Mouse (Mus musculus): ENCODE data around the gene Asb11. TPM values are rescaled to one million over a fixed set of nuclear protein-coding genes. Genes with fewer than 3 reads are reported as not detected.

Gene Asb11
- polyA plus RNA-seq, 1 experiment from 2014 or later = 1.4 TPM

GRCm38 (mm10) chrX:164408301-164408927 lies 28.4 kb upstream of the Asb11 start:
- H3K36me3 ChIP-seq (ENCODE audit: control insufficient read depth, insufficient read depth, low read length) = no peaks in the 10 kb centered on the region
- WGBS = 70% methylated on average over 3 of the region's 3 CpGs
- no peaks in the 10 kb centered on the region for H3K4me1 ChIP-seq (replicated peaks; ENCODE audit: control insufficient read depth, insufficient read depth)
- H3K27me3 ChIP-seq (ENCODE audit: control insufficient read depth, insufficient read depth, low read length) = no peaks in the 10 kb centered on the region
- no peak for DNase-seq (ENCODE audit: low spot score)
- TF ChIP-seq EP300 (optimal IDR thresholded peaks at IDR 0.05) = no peak
- no peak for TF ChIP-seq CTCF (IDR thresholded peaks at IDR 0.05; ENCODE audit: low read depth)
- no peak overlapping the region for H3K9ac ChIP-seq (ENCODE audit: low read length)
- ATAC-seq (ENCODE audit: low FRiP score, low TSS enrichment) = no peak
- H3K9me3 ChIP-seq (ENCODE audit: control insufficient read depth, low read length) = no peaks in the 10 kb centered on the region
- H3K4me2 ChIP-seq (replicated peaks; ENCODE audit: low read depth) = no peak overlapping the region
- H3K4me3 ChIP-seq (ENCODE audit: low read depth, low read length) = no peak overlapping the region
- H3K27ac ChIP-seq (replicated peaks) = no peak overlapping the region

- Histone ChIP-seq H3K27ac (replicated peaks) (no peak overlapping the region), H3K4me3 (ENCODE audit: low read depth, low read length) (no peak overlapping the region), H3K4me1 (replicated peaks; ENCODE audit: control insufficient read depth, insufficient read depth) (no peaks in the 10 kb centered on the region), H3K36me3 (ENCODE audit: control insufficient read depth, insufficient read depth, low read length) (no peaks in the 10 kb centered on the region), H3K4me2 (replicated peaks; ENCODE audit: low read depth) (no peak overlapping the region), H3K9ac (ENCODE audit: low read length) (no peak overlapping the region), H3K27me3 (ENCODE audit: control insufficient read depth, insufficient read depth, low read length) (no peaks in the 10 kb centered on the region), H3K9me3 (ENCODE audit: control insufficient read depth, low read length) (no peaks in the 10 kb centered on the region)
- TF ChIP-seq EP300 (optimal IDR thresholded peaks at IDR 0.05) (no peak), CTCF (IDR thresholded peaks at IDR 0.05; ENCODE audit: low read depth) (no peak)
- ATAC-seq (ENCODE audit: low FRiP score, low TSS enrichment) (no peak), DNase-seq (ENCODE audit: low spot score) (no peak)
- WGBS = 58% methylated on average over 1 of the region's 1 CpGs
These were observed 26.2 kb upstream of the Asb11 start for GRCm38 (mm10) chrX:164410562-164410961.

- no peaks in the 10 kb centered on the region for H3K27me3 ChIP-seq (ENCODE audit: control insufficient read depth, insufficient read depth, low read length)
- no peaks in the 10 kb centered on the region for H3K4me1 ChIP-seq (replicated peaks; ENCODE audit: control insufficient read depth, insufficient read depth)
- DNase-seq (ENCODE audit: low spot score) = no peak
- no peak for TF ChIP-seq CTCF (IDR thresholded peaks at IDR 0.05; ENCODE audit: low read depth)
- 85% methylated on average over 2 of the region's 2 CpGs for WGBS
- no peak overlapping the region for H3K27ac ChIP-seq (replicated peaks)
- no peaks in the 10 kb centered on the region for H3K36me3 ChIP-seq (ENCODE audit: control insufficient read depth, insufficient read depth, low read length)
- no peak overlapping the region for H3K4me2 ChIP-seq (replicated peaks; ENCODE audit: low read depth)
- H3K4me3 ChIP-seq (ENCODE audit: low read depth, low read length) = no peak overlapping the region
- no peaks in the 10 kb centered on the region for H3K9me3 ChIP-seq (ENCODE audit: control insufficient read depth, low read length)
- ATAC-seq (ENCODE audit: low FRiP score, low TSS enrichment) = no peak
- H3K9ac ChIP-seq (ENCODE audit: low read length) = no peak overlapping the region
These were observed 20.0 kb upstream of the Asb11 start for GRCm38 (mm10) chrX:164416803-164417202.

- Histone ChIP-seq H3K4me3 (ENCODE audit: low read depth, low read length) (no peak overlapping the region), H3K9me3 (ENCODE audit: control insufficient read depth, low read length) (no peaks in the 10 kb centered on the region), H3K27me3 (ENCODE audit: control insufficient read depth, insufficient read depth, low read length) (no peaks in the 10 kb centered on the region), H3K4me1 (replicated peaks; ENCODE audit: control insufficient read depth, insufficient read depth) (no peaks in the 10 kb centered on the region), H3K9ac (ENCODE audit: low read length) (no peak overlapping the region), H3K36me3 (ENCODE audit: control insufficient read depth, insufficient read depth, low read length) (no peaks in the 10 kb centered on the region), H3K27ac (replicated peaks) (no peak overlapping the region), H3K4me2 (replicated peaks; ENCODE audit: low read depth) (no peak overlapping the region)
- ATAC-seq (ENCODE audit: low FRiP score, low TSS enrichment) = no peak
- DNase-seq (ENCODE audit: low spot score) = no peak
- no peak for TF ChIP-seq EP300 (optimal IDR thresholded peaks at IDR 0.05)
These were observed 18.8 kb upstream of the Asb11 start for GRCm38 (mm10) chrX:164418008-164418407.

- H3K4me1 ChIP-seq (replicated peaks; ENCODE audit: control insufficient read depth, insufficient read depth) = no peaks in the 10 kb centered on the region
- 9% methylated on average over 28 of the region's 40 CpGs for WGBS
- DNase-seq (ENCODE audit: low spot score) (peak; percentile 90), ATAC-seq (ENCODE audit: low FRiP score, low TSS enrichment) (peak; percentile 100)
- H3K9ac ChIP-seq (ENCODE audit: low read length) = peak within 1 kb of the TSS; percentile 73
- no peaks in the 10 kb centered on the region for H3K27me3 ChIP-seq (ENCODE audit: control insufficient read depth, insufficient read depth, low read length)
- peak within 1 kb of the TSS; percentile 62 for H3K4me2 ChIP-seq (replicated peaks; ENCODE audit: low read depth)
- peak within 1 kb of the TSS; percentile 78 for H3K27ac ChIP-seq (replicated peaks)
- TF ChIP-seq EP300 (optimal IDR thresholded peaks at IDR 0.05) (no peak), CTCF (IDR thresholded peaks at IDR 0.05; ENCODE audit: low read depth) (no peak)
- H3K4me3 ChIP-seq (ENCODE audit: low read depth, low read length) = peak within 1 kb of the TSS; percentile 56
- H3K36me3 ChIP-seq (ENCODE audit: control insufficient read depth, insufficient read depth, low read length) = no peaks in the 10 kb centered on the region
- H3K9me3 ChIP-seq (ENCODE audit: control insufficient read depth, low read length) = no peaks in the 10 kb centered on the region
These were observed 17.3 kb upstream of the Asb11 start, which contains the start of gene Piga for GRCm38 (mm10) chrX:164419471-164419939. Gene Piga, plus strand, starts transcription at chrX:164419787.

- H3K4me3 ChIP-seq (ENCODE audit: low read depth, low read length) = peak overlapping the region; percentile 56
- no peak for DNase-seq (ENCODE audit: low spot score)
- no peak; the same call in 1 of the 2 replicates for ATAC-seq (ENCODE audit: low FRiP score, low TSS enrichment)
- no peaks in the 10 kb centered on the region for H3K36me3 ChIP-seq (ENCODE audit: control insufficient read depth, insufficient read depth, low read length)
- H3K9ac ChIP-seq (ENCODE audit: low read length) = peak overlapping the region; percentile 73
- peak overlapping the region; percentile 78 for H3K27ac ChIP-seq (replicated peaks)
- H3K27me3 ChIP-seq (ENCODE audit: control insufficient read depth, insufficient read depth, low read length) = no peaks in the 10 kb centered on the region
- no peak for TF ChIP-seq CTCF (IDR thresholded peaks at IDR 0.05; ENCODE audit: low read depth)
- TF ChIP-seq EP300 (optimal IDR thresholded peaks at IDR 0.05) = no peak
- H3K9me3 ChIP-seq (ENCODE audit: control insufficient read depth, low read length) = no peaks in the 10 kb centered on the region
- no peaks in the 10 kb centered on the region for H3K4me1 ChIP-seq (replicated peaks; ENCODE audit: control insufficient read depth, insufficient read depth)
- 16% methylated on average over 13 of the region's 13 CpGs for WGBS
- H3K4me2 ChIP-seq (replicated peaks; ENCODE audit: low read depth) = peak overlapping the region; percentile 62
These were observed 16.8 kb upstream of the Asb11 start for GRCm38 (mm10) chrX:164419955-164420354.

Data from stomach, postnatal 0 days (tissue).